Comparison of ENCODE assay signal across 21 mouse cellular contexts in genomic region chr16:8663022-8663421, GRCm38 (mm10). TPM values are rescaled to one million over a fixed set of nuclear protein-coding genes. Genes with fewer than 3 reads are reported as not detected.
DNase-seq lines count a peak whose midpoint lies in the region; ATAC-seq and TF ChIP-seq lines count a peak whose summit lies in the region.
"Had no signal": no experiment of that assay in that cellular context is flagged by ENCODE, and none has a peak within 500 bp of the region (broad histone marks: within the 10 kb centered on the region; RNA-seq: fewer than 3 reads in every experiment).

No protein-coding gene starts in this region.

- peak overlapping the region; percentile 24; the same call in 1 of the 2 replicates for H3K27ac ChIP-seq in heart, embryonic 13.5 days (replicated peaks)
- H3K27ac ChIP-seq in kidney, postnatal 0 days = peak overlapping the region; percentile 47
- peak overlapping the region; percentile 61 for H3K27ac ChIP-seq in neural tube, embryonic 13.5 days (replicated peaks)
- H3K27ac ChIP-seq: forebrain, embryonic 13.5 days; heart, embryonic 15.5 days; intestine, embryonic 15.5 days; liver, embryonic 14.5 days had no signal

- H3K36me3 ChIP-seq in heart, embryonic 13.5 days = peaks cover 65% of the 10 kb centered on the region
- H3K36me3 ChIP-seq in kidney, postnatal 0 days (ENCODE audit: insufficient read depth, low read length) = peaks cover 13% of the 10 kb centered on the region; the same call in 1 of the 2 replicates
- H3K36me3 ChIP-seq in neural tube, embryonic 13.5 days = peaks cover 83% of the 10 kb centered on the region

- H3K4me2 ChIP-seq in heart, embryonic 13.5 days = no peak overlapping the region
- H3K4me2 ChIP-seq in kidney, postnatal 0 days (ENCODE audit: low read length) = no peak overlapping the region
- H3K4me2 ChIP-seq in neural tube, embryonic 13.5 days = no peak overlapping the region
- H3K4me2 ChIP-seq: forebrain, embryonic 13.5 days; heart, embryonic 15.5 days; intestine, embryonic 15.5 days had no signal

- no peak overlapping the region for H3K4me3 ChIP-seq in heart, embryonic 13.5 days
- H3K4me3 ChIP-seq in kidney, postnatal 0 days (replicated peaks; ENCODE audit: low read depth, low read length) = no peak overlapping the region
- H3K4me3 ChIP-seq in neural tube, embryonic 13.5 days = no peak overlapping the region
- H3K4me3 ChIP-seq: forebrain, embryonic 13.5 days; heart, embryonic 15.5 days; intestine, embryonic 15.5 days had no signal

- no peak overlapping the region for H3K9ac ChIP-seq in heart, embryonic 13.5 days
- H3K9ac ChIP-seq in kidney, postnatal 0 days (ENCODE audit: low read depth, low read length) = no peak overlapping the region
- no peak overlapping the region for H3K9ac ChIP-seq in neural tube, embryonic 13.5 days
- H3K9ac ChIP-seq: forebrain, embryonic 13.5 days; heart, embryonic 15.5 days; intestine, embryonic 15.5 days; liver, embryonic 14.5 days had no signal

- no peak for ATAC-seq in heart, embryonic 13.5 days (ENCODE audit: extremely low read depth, insufficient number of reproducible peaks, low FRiP score, low TSS enrichment)
- peak; percentile 15; the same call in 1 of the 2 replicates for ATAC-seq in kidney, postnatal 0 days (replicated peaks; ENCODE audit: low FRiP score, low read depth)
- no peak for ATAC-seq in neural tube, embryonic 13.5 days (ENCODE audit: low read depth)
- ATAC-seq: activated CD4-positive, CD25-positive, alpha-beta regulatory T cell, adult 4 months; forebrain, embryonic 13.5 days; intestine, embryonic 15.5 days had no signal

- no peaks in the 10 kb centered on the region for H3K9me3 ChIP-seq in heart, embryonic 13.5 days
- no peaks in the 10 kb centered on the region for H3K9me3 ChIP-seq in kidney, postnatal 0 days (replicated peaks; ENCODE audit: low read length)
- no peaks in the 10 kb centered on the region for H3K9me3 ChIP-seq in neural tube, embryonic 13.5 days
- H3K9me3 ChIP-seq: forebrain, embryonic 13.5 days; heart, embryonic 15.5 days; intestine, embryonic 15.5 days had no signal

- WGBS in heart, embryonic 13.5 days = 53% methylated on average over 1 of the region's 2 CpGs
- WGBS in kidney, postnatal 0 days = 38% methylated on average over 1 of the region's 2 CpGs
- 81% methylated on average over 2 of the region's 2 CpGs for WGBS in neural tube, embryonic 13.5 days

- DNase-seq in heart, postnatal 4 days = no peak
- DNase-seq in kidney, postnatal 0 days (ENCODE audit: low spot score) = no peak
- no peak for DNase-seq in kidney, adult 18-20 months
- no peak for DNase-seq in neural tube, embryonic 10.5 days (ENCODE audit: extremely low spot score, low spot score)
- DNase-seq in left cerebral cortex, adult 8-10 months (ENCODE audit: low spot score in 2 of 2) = no peak
- DNase-seq in urinary bladder, postnatal 36 days (ENCODE audit: low spot score in 2 of 2) = no peak
- DNase-seq: adrenal gland, postnatal 25 days; cerebellum, adult 9-11 months; embryo, embryonic 11 days; thymus, postnatal 25 days had no signal

- peaks cover 48% of the 10 kb centered on the region for H3K4me1 ChIP-seq in heart, embryonic 13.5 days
- peaks cover 5% of the 10 kb centered on the region; the same call in 1 of the 2 replicates for H3K4me1 ChIP-seq in kidney, postnatal 0 days (replicated peaks; ENCODE audit: insufficient read depth, low read length)
- H3K4me1 ChIP-seq in neural tube, embryonic 13.5 days (replicated peaks) = peaks cover 58% of the 10 kb centered on the region

- TF ChIP-seq CTCF in kidney, postnatal 0 days (IDR thresholded peaks at IDR 0.05; ENCODE audit: low read depth) = no peak

- no peaks in the 10 kb centered on the region for H3K27me3 ChIP-seq in heart, embryonic 13.5 days (replicated peaks)
- no peaks in the 10 kb centered on the region for H3K27me3 ChIP-seq in kidney, postnatal 0 days (ENCODE audit: insufficient read depth, low read length)
- H3K27me3 ChIP-seq in neural tube, embryonic 13.5 days = no peaks in the 10 kb centered on the region
- H3K27me3 ChIP-seq: forebrain, embryonic 13.5 days; heart, embryonic 15.5 days; intestine, embryonic 15.5 days had no signal

RNA-seq across cellular contexts. Expression of gene Carhsp1, which starts 8.9 kb away (rescaled TPM):
- polyA plus RNA-seq in heart, embryonic 13.5 days (2015; fragmentation: Nextera tagmentation; extraction: Ambion mirVana) = 87.2 and 90.0 TPM in 2 replicates
- 10 to 100 TPM; 52.8 to 56.0 TPM for total RNA-seq in heart, postnatal 4 days (2021)
- polyA plus RNA-seq in kidney, postnatal 0 days (2015; fragmentation: Nextera tagmentation; extraction: Ambion mirVana) = 53.0 and 61.1 TPM in 2 replicates
- 225 and 243 TPM in 2 replicates for polyA plus RNA-seq in neural tube, embryonic 13.5 days (2015; fragmentation: Nextera tagmentation; extraction: Ambion mirVana)
- 10 to 100 TPM; 29.8 to 33.0 (median 31.3) TPM for total RNA-seq in left cerebral cortex, adult 8-10 months (2022)

RNA-seq across cellular contexts. Expression of gene Gm5767, which starts 17.5 kb away (rescaled TPM):
- polyA plus RNA-seq in heart, embryonic 13.5 days (2015; fragmentation: Nextera tagmentation; extraction: Ambion mirVana) = not detected in 2 replicates
- total RNA-seq in heart, postnatal 4 days (2021) = not detected
- not detected in 2 replicates for polyA plus RNA-seq in kidney, postnatal 0 days (2015; fragmentation: Nextera tagmentation; extraction: Ambion mirVana)
- polyA plus RNA-seq in neural tube, embryonic 13.5 days (2015; fragmentation: Nextera tagmentation; extraction: Ambion mirVana) = not detected in 2 replicates
- not detected for total RNA-seq in left cerebral cortex, adult 8-10 months (2022)
- total RNA-seq: adrenal gland, postnatal 25 days; layer of hippocampus, postnatal 14 days; left cerebral cortex, postnatal 36 days had no signal
- polyA plus RNA-seq: activated CD4-positive, CD25-positive, alpha-beta regulatory T cell, adult 4 months; forebrain, embryonic 13.5 days; heart, embryonic 15.5 days; intestine, embryonic 15.5 days; spleen, adult 2 months; stomach, embryonic 16.5 days had no signal

RNA-seq across cellular contexts. Expression of gene Tmem186, which starts 25.5 kb away (rescaled TPM):
- 15.3 and 16.9 TPM in 2 replicates for polyA plus RNA-seq in heart, embryonic 13.5 days (2015; fragmentation: Nextera tagmentation; extraction: Ambion mirVana)
- 10 to 100 TPM; 12.7 to 13.1 TPM for total RNA-seq in heart, postnatal 4 days (2021)
- polyA plus RNA-seq in kidney, postnatal 0 days (2015; fragmentation: Nextera tagmentation; extraction: Ambion mirVana) = 13.8 and 16.0 TPM in 2 replicates
- polyA plus RNA-seq in neural tube, embryonic 13.5 days (2015; fragmentation: Nextera tagmentation; extraction: Ambion mirVana) = 19.0 and 20.6 TPM in 2 replicates
- 10 to 100 TPM; 12.5 to 14.2 (median 13.5) TPM for total RNA-seq in left cerebral cortex, adult 8-10 months (2022)

RNA-seq across cellular contexts. Expression of gene Pmm2, which starts 25.5 kb away (rescaled TPM):
- 38.1 and 42.2 TPM in 2 replicates for polyA plus RNA-seq in heart, embryonic 13.5 days (2015; fragmentation: Nextera tagmentation; extraction: Ambion mirVana)
- 10 to 100 TPM; 36.5 to 39.0 TPM for total RNA-seq in heart, postnatal 4 days (2021)
- polyA plus RNA-seq in kidney, postnatal 0 days (2015; fragmentation: Nextera tagmentation; extraction: Ambion mirVana) = 45.0 and 53.6 TPM in 2 replicates
- 37.0 and 43.3 TPM in 2 replicates for polyA plus RNA-seq in neural tube, embryonic 13.5 days (2015; fragmentation: Nextera tagmentation; extraction: Ambion mirVana)
- 10 to 100 TPM; 28.6 to 33.1 (median 29.1) TPM for total RNA-seq in left cerebral cortex, adult 8-10 months (2022)
